Mouse (Mus musculus) midbrain, embryonic 16.5 days (tissue): ENCODE data around the gene Dram1. TPM values are rescaled to one million over a fixed set of nuclear protein-coding genes. Genes with fewer than 3 reads are reported as not detected.
A peak's percentile ranks its signal among the peaks of the same experiment; 100 is the strongest.

Experiments
- ATAC-seq: fragments of 200-750 bp; cut with Nextera tagmentation; 2 replicates; pipeline ENCODE4 v1.8.0; 2017; ENCODE audit warnings: moderate TSS enrichment
- H3K27ac ChIP-seq: fragments of 300-500 bp; sonication (generic); 2 replicates; pipeline ENCODE4 v1.5.1; 2014; ENCODE audit warnings: mild to moderate bottlenecking, low read length, mixed read lengths
- H3K27me3 ChIP-seq: fragments of 300-500 bp; sonication (generic); 2 replicates; pipeline ENCODE4 v1.6.1; 2014; ENCODE audit warnings: low read depth, low read length, mixed read lengths; ENCODE audit not compliant: control insufficient read depth, insufficient read depth
- H3K36me3 ChIP-seq: fragments of 300-500 bp; sonication (generic); 2 replicates; pipeline ENCODE4 v1.6.1; 2014; ENCODE audit warnings: mild to moderate bottlenecking, low read length, moderate library complexity, mixed read lengths; ENCODE audit not compliant: control insufficient read depth, insufficient read depth
- H3K4me1 ChIP-seq: fragments of 300-500 bp; sonication (generic); 2 replicates; pipeline ENCODE4 v1.6.1; 2014; ENCODE audit warnings: mild to moderate bottlenecking, low read length, mixed read lengths; ENCODE audit not compliant: control insufficient read depth, insufficient read depth
- H3K4me2 ChIP-seq: fragments of 300-500 bp; sonication (generic); 2 replicates; pipeline ENCODE4 v1.6.1; 2014; ENCODE audit warnings: mild to moderate bottlenecking, low read length, mixed read lengths
- H3K4me3 ChIP-seq: fragments of 300-500 bp; sonication (generic); 2 replicates; pipeline ENCODE4 v1.5.1; 2014; ENCODE audit warnings: low read depth, mild to moderate bottlenecking, low read length, moderate library complexity, mixed read lengths
- H3K9ac ChIP-seq: fragments of 300-500 bp; sonication (generic); 2 replicates; pipeline ENCODE4 v1.6.1; 2014; ENCODE audit warnings: low read depth, low read length, mixed read lengths
- H3K9me3 ChIP-seq: fragments of 300-500 bp; sonication (generic); replicated peaks from 2 replicates; pipeline ENCODE4 v1.6.1; 2014; ENCODE audit warnings: mild to moderate bottlenecking, low read length, mixed read lengths; ENCODE audit not compliant: control insufficient read depth, poor library complexity, severe bottlenecking
- WGBS: fragments of 180-500 bp; shearing (Covaris S2); extraction: QIAGEN DNeasy Blood & Tissue Kit; methylation state at CpG from one replicate; pipeline ENCODE4 v1.1.7; 2014; 5-methylcytosine and 5-hydroxymethylcytosine counted together
- polyA plus RNA-seq: library from polyadenylated mRNA; unstranded; fragments of >200 nt; fragmentation: Nextera tagmentation; extraction: Ambion mirVana; gene quantifications from 2 replicates; pipeline ENCODE4 v1.2.1, GENCODE M21; 2015

Dram1 gene
- polyA plus RNA-seq, 1 experiment from 2014 or later, result 0.80 TPM

DNA sequence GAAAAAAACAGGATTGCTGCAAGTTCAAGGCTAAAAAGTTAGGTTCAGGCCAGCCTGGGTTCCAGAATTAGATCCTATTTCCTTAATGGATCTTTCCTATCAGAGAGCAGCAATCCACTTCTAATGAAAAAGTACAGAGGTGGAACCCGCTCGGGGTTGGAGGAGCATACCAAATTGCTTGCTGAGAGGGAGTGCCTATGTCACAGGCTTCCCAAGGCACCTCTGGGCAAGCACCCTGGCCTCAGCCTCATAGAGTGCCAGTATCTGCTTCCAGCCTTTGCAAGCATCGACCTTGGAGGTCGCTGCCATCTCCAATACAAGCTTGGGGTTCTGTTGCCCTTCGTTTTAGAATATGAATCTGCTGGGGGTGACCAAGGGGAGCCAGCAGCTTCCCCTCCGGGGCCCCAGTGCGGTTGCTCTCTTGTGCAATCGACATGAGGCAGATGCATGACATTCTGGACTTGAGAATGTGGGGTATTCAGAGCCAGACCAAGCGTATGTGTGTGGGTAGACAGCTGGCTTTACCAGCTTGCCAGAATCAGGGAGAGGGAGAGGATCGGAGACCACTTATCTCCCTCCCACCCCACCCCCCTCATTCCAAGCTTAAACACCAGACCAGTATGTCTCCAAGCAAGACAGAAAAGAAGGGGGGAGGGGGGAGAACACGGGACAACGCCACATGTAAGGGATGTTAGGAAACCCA lies 58.0 kb downstream of the Dram1 start:
- no peak overlapping the region for H3K27ac ChIP-seq
- H3K4me1 ChIP-seq, result no peaks in the 10 kb centered on the region
- H3K27me3 ChIP-seq, result no peaks in the 10 kb centered on the region
- no peak overlapping the region for H3K4me3 ChIP-seq
- H3K4me2 ChIP-seq, result no peak overlapping the region
- no peak overlapping the region for H3K9ac ChIP-seq
- WGBS, result 76% methylated on average over 12 of the region's 12 CpGs
- no peaks in the 10 kb centered on the region for H3K9me3 ChIP-seq
- H3K36me3 ChIP-seq, result no peaks in the 10 kb centered on the region
- ATAC-seq, result no peak

- no peak overlapping the region for H3K4me2 ChIP-seq
- H3K27ac ChIP-seq, result no peak overlapping the region
- no peaks in the 10 kb centered on the region for H3K27me3 ChIP-seq
- H3K36me3 ChIP-seq, result no peaks in the 10 kb centered on the region
- no peak for ATAC-seq
- H3K9ac ChIP-seq, result no peak overlapping the region
- no peak overlapping the region for H3K4me3 ChIP-seq
- H3K9me3 ChIP-seq, result no peaks in the 10 kb centered on the region
- H3K4me1 ChIP-seq, result no peaks in the 10 kb centered on the region
- 80% methylated on average over 4 of the region's 4 CpGs for WGBS
Observed at GRCm38 (mm10) chr10:88318179-88318578, 60.7 kb downstream of the Dram1 start.

DNA sequence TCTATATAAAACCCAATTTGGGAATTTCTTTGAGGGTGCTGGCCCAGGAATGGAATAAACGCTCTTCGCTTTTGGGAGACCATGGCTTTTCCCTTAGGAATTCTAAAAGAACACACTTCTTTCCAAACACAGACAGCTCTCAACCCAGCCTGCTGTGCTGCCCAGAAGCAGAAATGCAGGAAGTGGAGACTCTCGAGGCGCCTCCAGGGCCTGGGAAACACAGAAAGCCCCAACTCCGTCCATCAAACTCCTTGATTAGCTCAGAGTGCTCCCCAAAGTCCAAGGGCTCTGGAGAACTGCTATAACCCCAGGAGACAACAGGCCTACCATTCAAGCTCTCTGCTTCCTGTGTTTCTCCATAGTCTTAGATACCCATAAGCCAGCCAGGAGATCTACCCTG lies 61.7 kb downstream of the Dram1 start:
- Histone ChIP-seq H3K9me3 (no peaks in the 10 kb centered on the region), H3K27me3 (no peaks in the 10 kb centered on the region), H3K4me3 (no peak overlapping the region), H3K4me2 (no peak overlapping the region), H3K27ac (no peak overlapping the region), H3K36me3 (no peaks in the 10 kb centered on the region), H3K9ac (no peak overlapping the region), H3K4me1 (no peaks in the 10 kb centered on the region)
- no peak for ATAC-seq
- 88% methylated on average over 5 of the region's 5 CpGs for WGBS

DNA sequence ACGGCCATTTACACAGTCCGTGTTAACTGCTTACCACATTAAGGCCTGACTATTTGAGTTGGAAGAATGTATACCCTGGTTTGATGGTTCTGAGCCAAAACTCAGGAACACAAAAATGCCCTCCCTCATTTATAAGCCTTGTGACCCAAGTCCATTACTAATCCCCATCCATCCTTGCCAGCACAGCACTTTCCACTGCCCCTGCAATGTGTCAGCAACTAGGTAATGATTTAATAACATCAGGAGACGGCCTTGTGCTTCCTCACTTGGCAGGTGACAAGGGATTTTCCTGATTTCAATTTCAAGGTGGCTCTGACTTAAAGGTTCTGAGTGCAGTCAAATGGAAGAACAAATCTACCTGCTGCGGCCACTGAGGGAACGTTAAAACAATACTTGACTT lies 64.0 kb downstream of the Dram1 start:
- no peak for ATAC-seq
- Histone ChIP-seq H3K4me2 (no peak overlapping the region), H3K4me3 (no peak overlapping the region), H3K27ac (no peak overlapping the region), H3K9ac (no peak overlapping the region), H3K9me3 (no peaks in the 10 kb centered on the region), H3K4me1 (no peaks in the 10 kb centered on the region), H3K27me3 (no peaks in the 10 kb centered on the region), H3K36me3 (no peaks in the 10 kb centered on the region)
- 83% methylated on average over 5 of the region's 5 CpGs for WGBS

DNA sequence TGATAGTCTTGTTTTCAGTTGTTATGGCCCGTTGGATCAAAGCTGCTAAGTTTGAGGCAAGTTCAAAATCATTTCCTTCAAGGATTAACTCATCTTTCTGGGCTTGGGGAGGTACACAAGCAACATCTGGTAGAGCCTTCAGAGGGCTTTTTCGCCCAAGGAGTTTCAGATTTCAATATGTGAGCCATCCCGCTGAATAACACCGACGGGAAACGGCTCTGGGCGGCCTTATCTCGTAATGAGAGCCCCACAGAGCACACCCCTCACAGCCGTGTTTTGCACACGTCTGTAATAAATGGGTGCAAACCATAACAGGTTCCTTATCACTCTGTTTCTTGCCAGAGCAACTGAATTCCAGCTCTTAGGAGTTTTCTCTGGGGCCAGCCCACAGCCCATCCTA lies 69.0 kb downstream of the Dram1 start:
- no peak for ATAC-seq
- Histone ChIP-seq H3K4me2 (no peak overlapping the region), H3K36me3 (no peaks in the 10 kb centered on the region), H3K27ac (no peak overlapping the region), H3K9me3 (no peaks in the 10 kb centered on the region), H3K27me3 (no peaks in the 10 kb centered on the region), H3K9ac (no peak overlapping the region), H3K4me3 (no peak overlapping the region), H3K4me1 (no peaks in the 10 kb centered on the region)
- 85% methylated on average over 10 of the region's 10 CpGs for whole genome bisulfite sequencing

DNA sequence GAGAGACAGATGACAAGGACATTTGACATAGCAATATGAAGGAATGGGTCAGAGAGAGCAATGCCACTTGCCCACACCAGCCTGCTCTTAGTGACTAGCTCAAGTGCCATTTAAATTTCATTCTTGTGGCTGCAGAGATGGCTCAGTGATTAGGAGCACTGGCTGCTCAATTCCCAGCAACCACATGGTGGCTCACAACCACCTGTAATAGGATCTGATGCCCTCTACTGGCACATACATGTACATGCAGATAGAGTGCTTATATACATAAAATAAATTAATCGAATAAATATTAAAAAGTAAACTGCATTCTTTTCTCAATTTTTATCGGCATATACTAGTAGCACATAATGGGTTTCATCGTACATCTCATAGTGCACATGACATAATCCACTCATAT lies 72.6 kb downstream of the Dram1 start:
- Histone ChIP-seq H3K9me3 (no peaks in the 10 kb centered on the region), H3K9ac (no peak overlapping the region), H3K27me3 (no peaks in the 10 kb centered on the region), H3K4me1 (no peaks in the 10 kb centered on the region), H3K4me2 (no peak overlapping the region), H3K36me3 (no peaks in the 10 kb centered on the region), H3K27ac (no peak overlapping the region), H3K4me3 (no peak overlapping the region)
- ATAC-seq, result no peak
- 95% methylated on average over 3 of the region's 3 CpGs for WGBS

GRCm38 (mm10) chr10:88304302-88304701 lies 74.6 kb downstream of the Dram1 start:
- H3K9me3 ChIP-seq, result 0 out of 2 replicates have a peak, but pooled peaks cover 2% of the 10 kb centered on the region
- no peak overlapping the region for H3K9ac ChIP-seq
- ATAC-seq, result 0 out of 2 replicates have a peak, but pooled peaks have one; percentile 62
- H3K4me3 ChIP-seq, result no peak overlapping the region
- H3K27ac ChIP-seq, result no peak overlapping the region
- H3K36me3 ChIP-seq, result no peaks in the 10 kb centered on the region
- H3K4me2 ChIP-seq, result no peak overlapping the region
- 6% methylated on average over 4 of the region's 4 CpGs for WGBS
- H3K27me3 ChIP-seq, result no peaks in the 10 kb centered on the region
- no peaks in the 10 kb centered on the region for H3K4me1 ChIP-seq

DNA sequence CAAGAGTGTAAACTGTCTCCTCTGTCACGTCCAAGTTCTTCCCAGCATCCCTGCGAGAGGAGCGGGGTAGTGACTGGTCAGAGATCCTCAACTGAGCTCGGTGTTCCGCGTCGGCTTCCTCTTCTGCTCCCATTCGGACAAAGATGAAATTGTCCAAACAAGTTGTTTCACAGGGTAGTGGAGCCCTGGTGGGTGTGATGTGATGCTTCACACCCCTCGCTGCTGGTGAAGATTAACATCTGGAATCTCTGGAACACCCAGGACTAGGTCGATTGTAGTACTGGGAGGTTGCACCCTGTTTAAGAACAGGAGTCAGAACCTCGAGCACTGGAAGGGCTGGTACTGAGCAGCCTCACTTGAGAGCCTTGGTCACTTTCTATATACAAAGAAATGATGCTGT lies 75.8 kb downstream of the Dram1 start:
- Histone ChIP-seq H3K27me3 (no peaks in the 10 kb centered on the region), H3K9ac (no peak overlapping the region), H3K27ac (no peak overlapping the region), H3K4me3 (no peak overlapping the region), H3K4me2 (no peak overlapping the region), H3K9me3 (0 out of 2 replicates have a peak, but pooled peaks cover 2% of the 10 kb centered on the region), H3K4me1 (no peaks in the 10 kb centered on the region), H3K36me3 (no peaks in the 10 kb centered on the region)
- WGBS, result 84% methylated on average over 11 of the region's 11 CpGs
- ATAC-seq, result no peak

DNA sequence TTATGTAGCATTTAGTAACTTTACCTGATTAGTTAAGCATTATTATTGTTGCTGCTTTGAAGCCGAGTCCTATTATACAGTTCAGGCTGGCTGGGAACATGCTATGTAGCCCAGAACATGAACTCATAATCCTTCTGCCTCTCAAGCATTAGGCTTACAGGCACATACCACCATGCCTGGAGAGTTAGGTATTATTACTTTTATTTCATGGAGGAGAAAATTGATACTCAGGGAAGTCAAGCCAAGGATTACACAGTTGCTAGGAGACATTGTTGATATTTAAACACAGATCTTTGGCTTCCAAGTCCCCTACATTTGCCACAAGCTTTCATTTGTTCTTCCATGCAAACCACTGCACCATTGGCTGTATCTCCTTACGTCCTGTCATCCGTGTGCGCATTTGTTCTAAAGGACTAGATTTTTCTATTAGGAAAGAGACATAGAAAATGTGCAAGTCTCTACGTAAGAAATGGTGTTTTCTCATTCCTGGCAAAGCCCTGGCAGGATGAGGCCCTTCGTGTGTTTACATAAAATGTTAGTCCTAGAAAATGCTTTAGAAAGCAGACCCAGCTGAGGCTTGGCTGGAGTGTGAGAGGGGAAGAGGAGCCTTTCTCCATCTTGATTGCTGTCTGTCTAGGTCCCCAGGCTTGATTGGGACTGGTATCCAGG lies 76.9 kb downstream of the Dram1 start:
- 79% methylated on average over 6 of the region's 6 CpGs for WGBS
- H3K9me3 ChIP-seq, result 0 out of 2 replicates have a peak, but pooled peaks cover 2% of the 10 kb centered on the region
- no peak overlapping the region for H3K4me3 ChIP-seq
- 0 out of 2 replicates have a peak overlapping the region, but pooled peaks have one; percentile 10 for H3K9ac ChIP-seq
- H3K4me1 ChIP-seq, result no peaks in the 10 kb centered on the region
- H3K27me3 ChIP-seq, result no peaks in the 10 kb centered on the region
- no peak overlapping the region for H3K27ac ChIP-seq
- no peaks in the 10 kb centered on the region for H3K36me3 ChIP-seq
- ATAC-seq, result no peak
- no peak overlapping the region for H3K4me2 ChIP-seq
